Mouse (Mus musculus): ENCODE measurements around the gene Gm1113.

The Gm1113 gene

DNA sequence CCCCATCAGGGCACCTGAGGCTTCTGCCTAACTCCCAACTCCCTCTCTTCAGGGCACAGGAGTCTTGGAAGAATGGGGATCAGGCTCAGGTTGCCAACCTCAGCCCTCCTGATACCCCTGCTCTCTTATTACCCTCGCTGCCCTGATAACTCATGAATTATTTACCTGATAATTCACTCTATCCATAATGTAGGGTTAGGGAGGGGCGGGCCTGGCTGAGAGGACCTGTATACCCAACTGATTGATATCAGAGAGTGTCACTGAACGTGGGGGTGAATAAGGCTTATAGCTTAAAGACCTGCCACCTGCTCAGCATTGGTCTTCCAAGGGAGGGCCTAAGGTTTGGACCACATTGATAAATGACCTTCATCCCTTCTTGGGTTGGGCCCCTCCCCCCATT is at the start of gene Gm1113:
TSS of gene Gm1113 (minus strand) at position 101 of the 400 bp plus-strand sequence.
- DNase-seq (ENCODE audit: low spot score in 2 of 2), result no peak

DNA sequence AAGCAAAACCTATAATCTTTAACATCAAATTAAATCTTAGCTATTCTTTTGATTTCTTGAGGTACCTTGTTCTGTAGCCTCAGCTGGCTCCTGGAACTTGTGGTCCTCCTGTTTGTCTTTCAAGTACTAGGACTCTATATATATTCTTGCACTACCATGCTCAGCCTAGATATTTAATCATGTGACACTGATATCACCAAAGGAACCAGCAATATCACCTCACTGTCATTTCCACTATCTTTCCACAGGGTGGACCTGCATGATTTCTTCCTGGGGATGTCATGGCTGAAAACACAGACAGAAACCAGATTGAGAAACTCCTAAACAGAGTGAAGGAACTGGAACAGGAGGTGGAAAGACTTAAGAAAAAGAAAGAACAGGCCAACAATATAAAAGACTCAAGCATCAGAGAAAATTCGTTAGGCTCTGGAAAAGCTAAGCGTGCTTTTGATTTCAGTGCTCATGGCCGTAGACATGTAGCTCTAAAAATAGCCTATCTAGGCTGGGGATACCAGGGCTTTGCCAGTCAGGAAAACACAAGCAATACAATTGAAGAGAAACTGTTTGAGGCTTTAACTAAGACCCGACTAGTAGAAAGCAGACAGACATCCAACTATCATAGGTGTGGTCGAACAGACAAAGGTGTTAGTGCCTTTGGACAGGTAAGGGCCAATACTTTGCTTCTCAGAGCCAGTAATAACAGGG is 46.6 kb upstream of the Gm1113 start:
- no peak for DNase-seq (ENCODE audit: low spot score in 2 of 2)

DNA sequence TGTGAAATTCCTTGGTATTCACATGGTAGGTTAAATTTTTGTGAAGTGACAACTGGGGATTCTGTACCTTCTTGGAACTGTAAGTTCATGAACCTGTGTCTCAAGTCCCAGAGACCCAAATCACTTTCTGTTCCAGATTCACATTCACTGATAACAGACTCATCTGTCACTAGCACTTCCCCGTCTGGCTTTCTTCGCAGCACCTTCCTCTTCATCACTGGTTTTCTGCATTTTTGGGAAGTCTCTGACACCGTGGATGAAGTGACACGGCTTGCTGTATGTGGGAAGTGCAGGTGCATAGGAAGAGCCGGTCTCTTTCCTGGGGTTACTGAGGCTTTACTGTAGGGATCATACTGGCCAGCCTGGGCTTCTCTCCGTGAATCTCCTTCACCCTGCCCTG is 43.5 kb upstream of the Gm1113 start:
- DNase-seq (ENCODE audit: low spot score in 2 of 2), result no peak

DNA sequence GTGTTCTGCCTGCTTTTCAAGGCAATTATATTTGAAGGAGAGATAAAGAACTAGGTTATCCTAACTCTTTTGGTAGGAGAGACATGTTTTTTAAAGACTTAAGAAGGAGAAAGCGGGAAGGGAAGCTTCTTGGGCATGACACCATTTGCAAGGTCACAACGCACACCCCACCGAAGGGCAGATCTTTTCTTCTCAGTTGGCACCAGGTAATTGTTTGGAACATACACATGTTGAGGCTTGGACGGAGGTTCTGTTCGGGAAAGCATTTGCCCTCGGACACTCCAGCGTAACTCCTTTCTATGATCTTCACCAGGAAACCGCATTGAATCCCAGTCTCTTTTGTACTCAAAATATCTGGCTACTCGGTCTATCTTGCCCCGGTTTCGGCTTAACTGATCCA is 43.0 kb upstream of the Gm1113 start:
- no peak for DNase-seq (ENCODE audit: low spot score in 2 of 2)

DNA sequence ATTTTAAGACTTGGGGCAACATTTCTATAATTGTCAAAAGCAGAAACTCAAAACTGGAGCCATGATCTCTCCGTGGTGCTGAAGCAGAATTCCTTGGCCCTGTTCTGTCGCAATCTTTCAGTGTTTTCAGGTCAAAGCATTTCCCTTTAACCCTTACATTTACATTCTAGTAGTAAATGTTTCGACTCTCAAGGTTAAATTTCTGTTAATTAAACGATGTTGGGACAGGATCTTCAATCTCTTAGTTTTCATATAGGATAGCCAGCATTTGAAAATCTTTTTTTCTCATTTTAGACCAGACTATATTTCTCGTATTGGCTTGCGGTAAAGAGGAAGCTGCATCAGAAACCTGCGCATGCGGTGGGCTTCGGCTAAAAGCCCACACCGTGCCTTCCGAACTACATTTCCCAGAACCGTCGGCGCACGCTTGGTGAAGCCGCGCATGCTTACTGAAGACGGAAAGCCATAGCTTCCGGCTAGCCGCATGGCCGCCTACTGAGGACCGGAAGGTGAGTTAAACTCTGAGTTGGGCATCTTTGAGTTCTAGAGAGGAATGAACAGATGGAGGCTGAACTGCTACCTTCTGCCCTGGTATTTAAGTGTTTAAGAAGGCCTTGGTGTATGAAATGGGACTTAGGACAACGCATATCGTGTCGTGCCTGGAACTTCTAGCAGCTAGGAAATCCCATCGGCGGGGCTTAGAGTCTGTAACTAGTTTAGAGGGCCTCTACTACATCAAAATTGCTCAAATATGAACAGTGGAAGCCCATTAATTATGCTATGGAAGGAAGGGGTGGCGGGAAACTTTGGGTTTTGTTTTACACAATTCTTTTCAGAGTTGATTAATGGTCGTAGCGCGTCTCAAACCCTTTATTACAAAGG is 41.2 kb upstream of the Gm1113 start:
- peak; percentile 49 to 52 for DNase-seq (ENCODE audit: low spot score in 2 of 2)

DNA sequence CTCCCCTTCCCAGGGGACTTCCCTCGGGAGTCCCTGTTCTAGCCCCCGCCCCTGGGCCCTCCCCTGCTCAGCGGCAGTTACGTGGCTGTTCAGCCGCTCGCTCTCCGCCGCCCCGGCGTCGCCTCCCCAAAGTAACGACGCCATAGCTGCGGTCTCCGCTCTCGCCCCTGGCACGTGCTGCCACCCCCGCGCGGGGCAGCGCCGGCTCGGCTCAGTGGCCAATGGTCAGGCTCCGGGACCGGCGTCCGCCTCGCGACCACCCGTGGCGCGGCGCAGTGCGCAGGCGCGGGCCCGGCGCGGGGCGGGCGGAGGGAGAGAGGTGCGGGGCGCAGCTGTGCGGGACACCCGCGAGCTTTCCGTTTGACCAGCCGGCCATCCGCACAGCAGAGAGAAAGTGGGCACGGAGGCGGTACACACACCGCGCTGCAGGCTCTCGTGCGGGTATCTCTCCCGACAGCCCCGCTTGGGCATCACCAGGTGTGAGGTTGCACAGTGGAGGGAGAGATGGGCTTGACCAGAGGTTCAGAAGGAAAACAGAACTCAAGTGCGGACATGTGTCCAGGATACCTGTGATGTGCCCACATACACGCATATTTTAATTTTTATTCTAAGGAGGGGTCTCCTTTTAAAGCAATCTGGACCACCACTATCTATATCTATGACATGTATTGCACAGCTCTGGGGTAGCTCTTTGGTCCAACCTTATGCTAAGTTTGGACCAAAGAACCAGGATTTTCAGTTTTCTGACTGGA is 40.4 kb upstream of the Gm1113 start, which contains the start of the genes Ddx25 and Pus3:
TSS of gene Ddx25 (minus strand) at position 272 of the 752 bp plus-strand sequence.
TSS of gene Pus3 (plus strand) at position 339 of the 752 bp plus-strand sequence.
- no peak for DNase-seq (ENCODE audit: low spot score in 2 of 2)

DNA sequence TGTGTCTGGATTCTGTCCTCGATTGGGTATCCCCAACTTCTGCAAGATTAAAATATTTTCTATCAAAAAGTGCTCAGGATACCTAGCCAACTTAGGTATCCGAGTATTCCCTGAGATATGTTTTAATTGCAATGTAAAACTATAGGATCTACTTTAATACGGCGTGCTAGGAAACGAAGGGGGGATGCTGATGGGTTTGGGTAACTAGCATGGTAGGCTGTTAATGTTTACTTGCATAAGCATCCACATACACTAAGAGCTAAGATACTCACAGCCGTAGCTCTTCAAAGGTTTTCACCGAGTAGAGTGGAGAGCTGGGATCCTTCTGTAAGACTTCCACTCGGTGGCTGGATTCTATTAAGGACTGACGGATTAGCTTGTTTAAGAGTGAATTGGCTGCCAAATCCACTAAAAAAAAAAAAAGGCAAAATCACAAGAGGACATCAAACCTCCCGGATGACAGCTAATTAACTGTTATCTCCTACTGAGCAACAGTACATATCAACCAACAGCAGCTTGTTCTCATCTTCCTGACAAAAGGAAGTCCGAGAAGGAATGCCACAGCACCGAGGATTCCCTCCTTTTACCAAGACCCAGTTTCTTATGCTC is 38.5 kb upstream of the Gm1113 start:
- DNase-seq (ENCODE audit: low spot score in 2 of 2), result no peak

DNA sequence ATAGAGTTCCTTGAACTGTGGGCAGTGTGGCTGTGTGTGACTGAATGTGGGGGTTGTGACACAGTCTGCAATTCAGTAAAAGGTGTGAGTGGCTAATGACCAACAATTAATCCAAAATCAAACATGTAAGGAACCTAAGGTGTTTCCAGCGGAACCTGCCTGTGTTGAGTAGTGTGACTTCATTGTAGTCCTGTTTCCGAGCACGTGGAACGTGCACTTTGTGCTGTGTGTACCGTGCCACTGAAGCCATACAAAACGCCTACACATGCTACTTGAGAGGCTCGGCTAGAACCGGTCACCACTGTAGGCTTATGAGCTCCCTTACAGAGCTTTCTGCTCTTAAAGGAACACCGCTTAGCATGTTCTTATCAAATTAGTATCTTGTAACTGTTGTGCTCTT is 30.4 kb upstream of the Gm1113 start:
- no peak for DNase-seq (ENCODE audit: low spot score in 2 of 2)

DNA sequence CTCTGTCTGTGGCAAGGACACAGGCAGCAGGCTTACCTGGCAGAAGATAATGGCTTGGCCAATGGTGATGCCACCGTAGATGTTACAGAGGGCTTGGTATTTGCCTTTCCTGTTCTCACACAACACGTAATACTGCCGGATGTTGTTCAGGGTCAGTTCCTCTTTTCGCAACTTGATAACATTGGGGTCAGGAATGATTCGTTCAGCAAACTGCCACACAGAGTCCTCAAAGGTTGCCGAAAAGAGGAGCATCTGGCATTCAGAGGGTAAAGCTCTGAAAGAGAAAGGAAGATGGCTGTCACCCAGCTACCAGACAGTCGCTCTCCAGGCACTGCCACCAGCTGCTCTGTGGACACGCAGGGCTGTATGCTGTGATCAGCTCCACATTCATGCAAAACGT is 28.7 kb upstream of the Gm1113 start:
- DNase-seq (ENCODE audit: low spot score in 2 of 2), result no peak

DNA sequence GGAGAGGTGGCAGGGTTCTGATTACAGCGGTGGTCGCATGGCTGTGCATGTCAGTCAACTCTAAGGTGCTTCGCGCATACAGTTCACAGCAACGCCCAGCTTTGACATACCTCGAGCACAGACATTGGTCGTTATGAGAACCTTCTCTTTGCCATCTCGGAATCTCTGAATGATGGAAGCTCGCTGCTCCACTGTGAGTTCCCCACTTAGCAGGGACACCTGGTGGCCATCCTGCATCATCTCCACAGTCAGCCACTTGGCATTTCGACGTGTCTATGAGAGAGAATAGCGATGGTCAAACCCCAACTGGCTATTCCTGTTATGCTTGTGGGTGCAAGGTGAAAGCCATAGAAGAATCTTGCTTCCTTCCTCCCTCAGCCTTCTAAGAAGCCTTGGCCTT is 27.6 kb upstream of the Gm1113 start:
- no peak for DNase-seq (ENCODE audit: low spot score in 2 of 2)

DNA sequence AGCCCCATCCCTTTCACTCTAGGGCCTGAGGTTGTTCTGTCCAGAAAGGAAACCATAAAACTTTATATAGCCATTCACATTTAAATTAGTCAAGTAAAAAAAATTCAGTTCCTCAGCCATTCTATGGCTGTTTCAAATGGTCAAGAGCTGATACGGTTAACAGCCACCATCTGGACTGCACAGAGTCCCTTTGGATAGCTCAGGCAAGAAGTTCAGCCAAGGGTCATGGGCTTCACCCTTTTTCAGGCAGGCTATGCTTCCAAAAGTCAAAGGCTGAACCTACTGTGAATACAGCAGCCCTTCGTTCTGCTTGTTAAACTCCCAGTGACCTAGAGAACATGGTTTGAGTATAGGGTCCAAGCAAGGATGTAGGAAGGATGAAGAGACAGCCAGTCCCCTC is 26.6 kb upstream of the Gm1113 start:
- DNase-seq (ENCODE audit: low spot score in 2 of 2), result no peak

DNA sequence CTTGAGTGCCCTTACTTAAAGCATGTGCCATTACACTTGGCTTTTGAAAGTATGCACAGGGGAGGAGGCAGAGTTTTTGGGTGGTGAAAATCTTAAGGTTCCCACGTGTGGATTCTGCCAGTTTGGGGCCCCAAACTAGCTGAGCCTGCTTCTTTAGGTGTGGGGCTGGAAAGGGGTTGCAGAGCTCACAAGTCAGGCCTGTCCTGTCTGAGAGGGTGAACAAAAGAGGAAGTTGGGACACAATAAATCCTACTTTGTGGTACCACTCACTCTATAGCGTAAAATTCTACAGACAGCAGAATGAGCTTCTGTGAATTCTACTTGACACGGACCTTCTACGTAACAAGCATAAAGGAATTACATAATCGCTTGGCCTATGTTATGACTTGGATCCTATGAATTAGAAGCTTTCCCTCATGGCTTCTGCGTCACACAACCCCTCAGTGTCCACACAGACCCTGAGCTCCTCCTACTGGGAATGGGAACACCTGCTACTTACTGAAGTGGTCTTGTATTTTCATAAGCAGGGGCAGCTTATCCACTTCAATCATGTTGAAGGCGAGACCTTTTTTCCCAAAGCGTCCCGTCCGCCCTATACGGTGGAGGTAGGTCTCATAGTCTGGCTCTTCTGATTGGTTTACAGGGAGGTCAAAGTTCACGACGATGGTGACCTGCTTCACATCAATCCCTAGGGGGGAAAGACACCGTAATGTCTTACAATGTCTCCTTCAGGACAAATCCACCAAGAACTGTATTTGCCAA is 25.2 kb upstream of the Gm1113 start:
- DNase-seq (ENCODE audit: low spot score in 2 of 2), result no peak

DNA sequence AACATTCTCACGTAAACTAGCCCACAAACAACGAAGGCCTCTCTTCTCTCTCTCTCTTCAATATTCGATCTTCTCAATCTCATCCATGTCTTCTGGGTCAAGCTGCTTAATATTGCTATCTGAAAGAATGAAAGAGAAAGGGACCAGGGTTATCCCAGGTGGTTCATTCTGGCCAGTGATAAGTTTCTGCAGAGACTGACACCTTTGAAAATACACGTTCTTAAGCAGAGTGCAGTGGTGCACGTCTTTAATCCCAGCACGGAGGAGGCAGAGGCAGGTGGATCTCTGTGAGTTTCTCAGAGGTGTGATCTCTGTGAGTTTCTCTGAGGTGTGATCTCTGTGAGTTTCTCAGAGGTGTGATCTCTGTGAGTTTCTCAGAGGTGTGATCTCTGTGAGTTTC is 23.9 kb upstream of the Gm1113 start:
- DNase-seq (ENCODE audit: low spot score in 2 of 2), result no peak

DNA sequence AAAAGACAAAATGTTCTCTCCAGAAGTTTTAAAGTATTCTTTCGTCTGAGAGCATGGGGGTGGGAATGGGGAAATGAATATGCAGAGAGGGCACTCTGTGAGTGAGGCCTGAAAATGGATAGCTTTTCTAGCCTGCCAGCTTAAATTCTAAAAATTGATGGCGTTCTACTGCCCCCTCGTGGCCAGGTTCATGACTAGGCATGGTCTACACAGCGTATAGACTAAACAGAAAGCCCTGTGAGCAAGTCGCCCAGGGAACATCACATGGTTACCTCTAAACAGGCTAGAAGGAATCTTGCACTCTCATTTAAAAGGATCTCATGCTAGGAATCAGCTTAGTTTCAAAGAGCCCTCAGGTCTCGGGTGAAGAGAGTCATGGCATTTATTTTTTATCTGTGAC is 23.4 kb upstream of the Gm1113 start:
- peak; percentile 63 to 70 for DNase-seq (ENCODE audit: low spot score in 2 of 2)

DNA sequence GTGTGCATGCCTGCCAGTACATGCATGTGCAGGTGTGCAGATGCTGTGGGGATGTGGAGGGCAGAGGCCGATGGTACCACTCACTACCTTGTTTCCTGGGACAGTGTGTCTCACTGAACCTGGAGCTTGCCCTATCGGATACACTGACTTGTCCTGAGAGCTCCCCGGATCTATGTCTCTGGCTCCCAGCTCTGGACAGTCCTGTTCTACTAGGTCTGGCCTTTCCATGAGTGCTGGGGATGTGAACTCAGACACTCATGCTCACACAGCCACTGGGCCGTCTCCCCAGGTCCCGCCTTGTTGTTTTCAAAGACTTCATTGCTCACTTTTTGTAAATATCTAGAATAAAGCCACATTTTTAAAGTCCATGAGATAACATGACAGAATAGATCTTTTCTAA is 23.0 kb upstream of the Gm1113 start:
- no peak for DNase-seq (ENCODE audit: low spot score in 2 of 2)

DNA sequence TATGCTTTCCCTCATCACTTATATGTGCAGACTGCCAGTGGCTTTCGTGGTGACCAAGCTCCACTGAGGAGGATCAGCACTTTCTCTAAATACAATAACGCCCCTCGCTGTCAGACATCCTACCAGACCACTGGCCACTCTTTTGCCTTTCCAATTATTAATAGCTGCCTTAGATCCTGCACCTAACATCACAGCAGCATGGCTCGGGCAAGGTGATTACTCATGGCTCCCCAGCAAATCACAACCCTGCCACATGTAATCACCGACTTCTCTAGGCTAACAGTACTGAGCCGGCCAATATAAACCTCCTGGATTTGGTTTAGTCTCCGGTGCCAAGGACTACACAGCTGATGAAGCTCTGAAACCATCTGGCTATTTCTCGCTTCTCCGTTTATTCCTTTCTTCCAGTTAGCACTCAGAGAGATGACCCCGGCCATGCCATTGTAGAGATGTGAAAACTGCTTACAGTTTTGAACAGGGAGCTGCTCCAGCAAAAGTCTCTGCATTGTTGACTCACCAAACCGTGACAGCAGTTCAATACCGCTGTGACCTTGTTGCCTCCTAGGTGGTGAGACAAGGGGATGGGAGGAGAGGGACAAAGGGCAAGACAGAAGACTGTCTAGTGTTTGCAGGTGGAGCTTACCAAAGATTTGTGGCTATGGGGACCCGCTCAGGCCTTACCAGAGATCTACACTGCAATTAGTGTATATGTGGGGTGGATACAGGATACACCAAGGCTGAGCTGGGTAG is 21.1 kb upstream of the Gm1113 start:
- DNase-seq (ENCODE audit: low spot score in 2 of 2), result no peak

DNA sequence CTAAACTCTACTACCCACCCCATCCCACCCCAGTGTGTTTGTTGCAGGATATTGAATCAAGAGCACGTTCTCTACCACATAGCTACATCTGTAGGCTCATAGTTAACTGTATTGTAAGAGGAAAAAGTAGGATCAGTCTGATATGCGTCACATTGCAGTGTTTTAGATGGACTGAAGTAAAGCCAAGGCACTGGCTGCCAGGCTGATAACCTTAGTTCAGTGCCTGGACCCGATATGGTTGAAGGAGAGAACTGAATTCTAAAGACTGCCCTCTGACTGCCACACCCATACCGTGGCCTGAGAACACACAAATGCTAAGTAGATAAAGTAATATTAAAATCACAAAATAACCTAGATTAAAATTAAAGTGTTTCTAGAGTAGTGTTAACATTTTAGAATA is 17.8 kb upstream of the Gm1113 start:
- DNase-seq (ENCODE audit: low spot score in 2 of 2), result no peak

DNA sequence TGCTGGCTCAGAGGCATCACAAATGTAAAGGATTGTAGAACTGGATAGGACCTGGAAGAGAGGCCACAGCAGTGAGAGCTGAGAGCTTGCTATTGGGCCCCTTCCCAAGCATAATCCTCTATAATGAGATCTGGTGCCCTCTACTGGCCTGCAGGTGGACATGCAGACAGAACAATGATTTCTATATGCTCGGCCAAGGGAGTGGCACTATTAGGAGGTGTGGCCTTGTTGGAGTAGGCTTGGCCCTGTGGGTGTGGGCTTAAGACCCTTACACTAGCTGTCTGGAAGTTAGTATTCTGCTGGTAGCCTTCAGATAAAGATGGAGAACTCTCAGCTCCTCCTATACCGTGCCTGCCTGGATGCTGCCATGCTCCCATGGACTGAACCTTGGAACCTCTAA is 17.0 kb upstream of the Gm1113 start:
- DNase-seq (ENCODE audit: low spot score in 2 of 2), result peak in 1 of 2 experiments; percentile 16

DNA sequence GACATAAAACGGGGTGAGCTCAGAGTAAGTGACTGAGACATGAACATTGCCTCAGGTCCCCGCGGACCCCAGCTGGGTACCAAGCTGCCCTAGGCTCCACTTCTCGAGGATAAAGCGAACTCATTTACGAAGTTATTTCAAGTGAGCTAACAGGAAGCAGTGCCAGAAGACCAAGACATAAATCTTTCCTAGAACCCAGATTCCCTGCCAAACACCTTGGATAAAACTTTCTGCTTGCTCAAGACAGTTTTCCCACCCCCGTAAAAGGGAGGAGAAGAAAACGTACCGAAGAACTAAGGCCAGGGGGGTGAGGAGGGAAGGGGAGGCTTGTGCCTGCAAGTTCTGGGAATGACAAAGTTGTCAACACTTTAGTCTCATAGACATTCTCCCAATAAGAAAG is 15.2 kb upstream of the Gm1113 start:
- peak in 1 of 2 experiments; percentile 23 for DNase-seq (ENCODE audit: low spot score in 2 of 2)

DNA sequence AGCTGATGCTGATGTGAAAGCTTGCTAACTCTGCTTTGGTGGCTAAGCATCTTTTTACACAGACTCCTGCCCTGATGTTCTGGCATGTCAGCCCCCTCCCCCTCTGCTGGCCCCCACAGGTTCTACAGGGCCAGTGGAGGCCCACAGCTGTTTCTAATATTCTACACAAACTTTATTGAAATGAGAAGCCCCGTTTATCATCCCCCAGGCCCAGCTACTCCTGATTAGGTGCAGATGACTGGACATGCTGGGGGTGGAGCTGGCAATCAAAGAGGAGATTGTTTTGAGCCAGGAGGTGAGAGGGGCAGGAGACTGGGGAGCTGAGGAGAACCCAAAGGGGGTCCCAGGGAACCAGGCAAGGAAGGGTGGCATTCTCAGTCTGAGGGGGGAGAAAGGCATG is 11.7 kb upstream of the Gm1113 start:
- no peak for DNase-seq (ENCODE audit: low spot score in 2 of 2)

All from urinary bladder, adult 18-20 months (tissue).